Mouse (Mus musculus) kidney, adult 9 months (tissue): ENCODE results near the gene Omg.

Source experiments
- DNase-seq: peaks from one replicate; pipeline ENCODE4 v3.0.0; 2022

The Omg gene

DNA sequence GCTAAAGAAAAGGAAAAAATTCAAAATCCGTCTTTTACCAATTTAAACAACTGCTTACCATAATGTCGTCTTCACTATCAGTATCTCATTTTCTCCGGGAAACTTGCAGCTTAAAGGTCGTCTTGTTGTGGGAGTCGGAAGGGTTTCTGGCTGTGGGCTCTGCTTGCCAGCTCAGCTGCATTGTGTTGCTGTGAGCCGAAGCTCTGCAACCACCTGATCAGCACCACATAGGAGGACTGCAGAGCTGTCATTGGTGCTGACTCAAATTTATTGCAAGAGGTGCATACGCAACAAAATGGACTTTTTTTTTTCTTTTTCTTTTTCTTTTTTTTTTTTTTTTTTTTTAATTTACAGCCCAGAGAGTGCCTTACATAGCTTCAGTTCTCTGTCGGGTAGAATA is at the start of gene Omg:
Omg (minus strand) TSS at position 240 of the 400 bp plus-strand sequence.
- no peak for DNase-seq

DNA sequence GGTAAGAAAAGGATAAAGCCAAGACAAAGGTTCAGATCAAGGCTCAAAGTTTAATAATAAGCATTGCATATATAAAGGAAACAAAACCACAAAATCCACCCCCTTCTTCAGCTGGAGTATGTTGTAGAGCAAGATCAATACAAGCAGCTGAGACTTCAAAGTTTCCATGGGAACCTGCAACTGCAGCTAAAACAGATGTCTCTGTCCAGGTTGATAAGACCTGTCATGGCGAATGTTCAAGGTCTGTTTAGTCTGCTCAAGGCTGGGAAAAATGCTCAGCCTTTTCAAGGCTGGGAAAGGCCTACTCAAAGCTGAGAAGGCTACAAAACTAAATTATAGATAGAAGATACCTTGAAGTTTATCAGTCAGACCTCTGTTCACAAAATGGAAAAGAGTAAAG is 48.7 kb upstream of the Omg start:
- DNase-seq, result no peak

DNA sequence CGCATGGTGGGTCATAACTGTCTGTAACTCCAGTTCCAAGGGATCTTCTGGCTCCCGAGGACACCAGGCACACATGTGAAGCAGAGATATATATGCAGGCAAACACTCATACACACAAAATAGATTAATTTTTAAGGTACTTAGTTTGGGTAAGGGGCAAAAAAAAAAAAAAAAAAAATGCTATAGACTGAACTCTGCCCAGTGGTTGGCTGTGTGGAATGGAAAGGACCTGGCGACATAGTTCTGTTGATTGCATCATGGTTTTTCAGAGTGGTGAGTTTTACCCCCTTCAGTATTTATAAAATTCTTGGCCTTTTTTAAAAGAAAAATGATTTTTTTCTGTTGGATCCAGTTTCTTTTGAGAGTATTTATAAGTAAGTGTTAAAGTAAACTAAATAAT is 32.4 kb upstream of the Omg start:
- no peak for DNase-seq

DNA sequence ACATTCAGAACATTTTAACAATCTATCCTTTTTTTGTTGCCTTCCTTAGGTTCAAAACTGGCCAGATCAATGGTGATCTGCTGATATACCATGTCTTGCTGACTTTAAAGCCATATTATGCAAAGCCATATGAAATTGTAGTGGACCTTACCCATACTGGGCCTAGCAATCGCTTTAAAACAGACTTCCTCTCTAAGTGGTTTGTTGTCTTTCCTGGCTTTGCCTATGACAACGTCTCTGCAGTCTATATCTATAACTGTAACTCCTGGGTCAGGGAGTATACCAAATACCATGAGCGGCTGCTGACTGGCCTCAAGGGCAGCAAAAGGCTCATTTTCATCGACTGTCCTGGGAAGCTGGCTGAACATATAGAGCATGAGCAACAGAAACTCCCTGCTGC is 31.7 kb upstream of the Omg start:
- DNase-seq, result no peak

DNA sequence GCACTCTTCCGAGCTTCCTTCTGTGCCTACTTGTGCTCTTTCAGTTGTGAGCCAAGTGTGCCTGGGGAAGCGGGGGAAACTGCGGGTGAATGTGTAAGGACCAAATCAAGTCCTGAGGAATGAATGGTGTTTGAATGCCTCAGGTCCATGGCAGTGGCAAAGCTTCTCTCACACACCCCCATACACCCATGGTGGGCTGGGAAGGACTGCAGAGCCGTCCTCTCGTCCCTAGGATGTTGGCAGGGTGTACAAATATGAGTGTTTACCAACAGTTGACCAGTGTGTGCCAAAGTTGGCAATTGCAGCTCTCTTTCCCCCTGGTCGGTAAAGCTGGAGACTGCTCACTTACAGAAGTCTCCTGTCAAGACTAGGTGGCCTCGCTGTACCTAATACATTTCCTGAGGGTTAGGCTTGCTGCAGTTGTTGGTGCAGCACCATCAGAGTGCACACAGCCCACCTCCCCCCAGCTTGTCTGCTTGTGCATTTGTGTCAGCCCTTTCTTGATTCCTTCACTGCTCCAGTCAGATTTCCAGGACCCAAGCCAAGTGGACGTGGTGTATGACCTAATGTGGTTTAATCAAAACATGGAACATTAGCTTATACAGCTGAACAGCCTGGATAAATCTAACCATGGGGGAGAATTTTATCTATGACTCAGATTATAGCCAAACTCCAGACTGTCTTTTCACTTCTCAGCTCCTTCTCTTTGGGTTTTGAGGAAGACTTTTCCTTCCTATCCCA is 30.2 kb upstream of the Omg start:
- peak; percentile 20 for DNase-seq

DNA sequence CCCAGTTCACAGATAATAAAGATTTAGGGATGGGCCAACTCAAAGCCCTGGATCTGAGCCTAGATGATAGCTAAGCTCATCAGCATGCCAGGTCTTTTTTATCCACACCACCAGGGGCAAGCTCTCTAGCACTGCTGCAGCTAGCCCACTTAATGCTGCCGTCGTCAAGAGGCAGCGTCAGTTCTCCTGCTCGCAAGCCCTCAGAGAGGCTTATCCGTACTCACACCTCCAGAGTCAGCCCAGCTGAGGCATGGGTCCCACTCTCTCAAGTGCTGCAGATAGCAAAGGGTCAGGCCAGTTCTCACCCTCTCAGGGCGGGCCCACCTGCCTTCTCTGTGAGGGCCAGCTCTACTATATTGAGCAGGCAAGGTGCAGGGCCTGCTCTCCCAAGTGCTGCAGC is 29.4 kb upstream of the Omg start:
- no peak for DNase-seq

DNA sequence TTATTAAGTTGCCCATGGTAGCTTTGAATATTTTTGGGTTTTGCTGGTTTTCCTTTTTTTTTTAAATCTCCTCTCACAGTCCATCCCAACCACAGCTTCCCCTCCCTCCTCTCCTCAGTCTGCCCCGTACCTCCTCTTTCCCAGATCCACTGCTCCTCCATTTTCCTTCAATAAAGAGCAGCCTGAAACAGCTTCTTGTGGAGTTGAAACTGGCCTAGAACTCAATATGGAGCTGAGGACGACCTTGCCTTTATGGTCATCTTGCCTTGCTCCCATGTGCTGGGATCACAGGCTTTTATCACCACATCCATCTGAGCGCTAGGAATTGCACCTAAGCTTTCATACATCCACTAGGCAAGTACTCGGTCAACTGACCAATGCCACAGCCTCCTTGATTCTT is 27.6 kb upstream of the Omg start:
- DNase-seq, result no peak

DNA sequence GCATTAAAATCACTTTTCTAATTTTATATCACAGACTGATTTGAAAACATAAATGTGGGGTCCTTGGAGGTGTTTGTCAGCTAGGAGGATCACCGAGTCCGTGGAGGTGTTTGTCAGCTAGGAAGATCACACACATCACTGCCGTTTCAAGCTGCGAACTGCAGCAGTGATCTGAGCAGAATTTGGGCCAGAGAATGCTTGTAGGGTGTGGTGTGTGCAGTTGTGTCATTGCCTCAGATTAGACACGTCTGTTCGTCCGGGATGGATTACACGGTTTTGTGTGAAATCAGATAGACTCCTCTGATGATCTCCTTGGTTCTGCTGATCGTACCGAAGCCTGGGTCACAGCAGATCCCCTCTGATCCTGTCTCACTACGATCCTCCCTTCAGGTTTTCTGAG is 26.9 kb upstream of the Omg start:
- DNase-seq, result no peak

DNA sequence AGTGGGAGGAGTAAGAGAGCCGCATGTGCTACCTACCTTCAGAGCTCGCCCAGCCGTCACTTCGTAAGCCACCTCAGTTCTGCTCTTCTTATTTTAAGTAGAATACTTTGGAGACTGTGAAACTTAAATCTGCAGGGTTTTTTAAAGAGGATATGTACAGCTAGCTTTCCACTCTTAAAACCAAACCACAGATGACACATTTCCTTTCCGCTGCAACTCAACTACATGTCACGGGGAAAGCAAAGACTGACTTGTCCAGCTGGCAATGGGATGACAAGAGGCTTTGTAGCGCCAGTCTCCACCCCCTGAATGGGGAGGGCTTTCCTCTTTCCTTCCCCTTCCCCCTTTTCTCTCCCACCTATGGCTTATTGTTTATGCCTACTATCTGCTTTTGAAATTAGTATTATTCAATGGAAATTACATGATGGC is 26.5 kb upstream of the Omg start, which contains the start of the genes Evi2 and Evi2a:
Evi2 (minus strand) TSS at position 257 of the 429 bp plus-strand sequence.
Evi2a (minus strand) TSS at position 277 of the 429 bp plus-strand sequence.
- peak; percentile 15 for DNase-seq

DNA sequence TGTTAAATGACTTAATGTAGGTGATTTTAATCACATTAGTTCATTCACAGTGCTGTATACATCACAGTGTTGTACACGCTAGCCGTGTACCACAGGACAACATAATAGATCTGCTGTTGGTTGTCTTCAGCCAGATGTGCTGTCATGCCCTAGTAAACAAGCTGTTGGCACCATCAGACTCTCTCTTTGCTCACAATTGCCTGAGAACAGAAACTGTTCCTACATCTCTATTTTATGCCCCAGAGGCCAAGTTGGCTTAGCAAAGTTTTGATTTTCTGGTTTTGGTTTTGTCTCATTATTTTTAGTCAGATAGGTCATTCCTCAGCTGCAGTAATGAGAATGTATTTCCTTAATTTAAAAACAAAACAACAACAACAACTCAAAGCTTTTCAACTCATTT is 25.9 kb upstream of the Omg start:
- DNase-seq, result no peak

DNA sequence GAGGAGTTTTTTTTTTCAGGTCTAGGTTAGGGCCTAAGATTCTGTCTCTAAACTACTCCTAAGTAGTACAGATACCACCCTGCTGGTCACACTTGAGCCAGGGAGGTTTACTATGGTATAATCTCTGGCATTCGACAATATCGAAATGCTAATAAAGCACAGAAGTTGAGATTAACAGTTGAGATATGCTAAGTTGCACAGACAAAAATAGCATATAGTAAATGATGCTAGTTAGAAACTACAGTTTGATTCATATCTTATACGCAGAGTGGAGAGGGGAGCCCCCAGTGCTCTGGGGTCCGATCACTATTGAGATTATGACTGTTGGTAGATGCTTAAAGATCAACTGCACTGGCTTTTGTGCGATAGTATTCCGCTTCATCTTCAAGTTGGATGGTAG is 25.3 kb upstream of the Omg start:
- DNase-seq, result no peak

DNA sequence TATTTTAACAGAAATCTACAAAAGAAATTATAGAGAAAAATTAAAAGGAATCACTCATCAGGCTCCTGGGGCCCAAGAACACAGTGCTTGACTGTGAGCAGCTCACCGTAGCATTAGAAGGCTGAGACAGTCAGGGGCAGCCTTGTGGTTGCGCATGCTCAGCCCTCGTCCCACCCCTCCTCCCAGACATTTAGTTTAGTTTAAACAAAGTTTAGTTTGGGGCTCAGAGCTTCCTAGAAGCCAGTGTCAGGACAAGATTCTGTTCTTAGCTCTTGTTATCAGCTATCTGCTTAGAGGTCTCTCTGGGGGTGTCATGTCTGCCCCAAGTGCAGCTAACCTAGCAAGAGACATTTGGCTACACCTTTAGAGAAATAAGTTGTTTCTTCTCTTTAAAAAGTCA is 24.7 kb upstream of the Omg start:
- DNase-seq, result no peak

DNA sequence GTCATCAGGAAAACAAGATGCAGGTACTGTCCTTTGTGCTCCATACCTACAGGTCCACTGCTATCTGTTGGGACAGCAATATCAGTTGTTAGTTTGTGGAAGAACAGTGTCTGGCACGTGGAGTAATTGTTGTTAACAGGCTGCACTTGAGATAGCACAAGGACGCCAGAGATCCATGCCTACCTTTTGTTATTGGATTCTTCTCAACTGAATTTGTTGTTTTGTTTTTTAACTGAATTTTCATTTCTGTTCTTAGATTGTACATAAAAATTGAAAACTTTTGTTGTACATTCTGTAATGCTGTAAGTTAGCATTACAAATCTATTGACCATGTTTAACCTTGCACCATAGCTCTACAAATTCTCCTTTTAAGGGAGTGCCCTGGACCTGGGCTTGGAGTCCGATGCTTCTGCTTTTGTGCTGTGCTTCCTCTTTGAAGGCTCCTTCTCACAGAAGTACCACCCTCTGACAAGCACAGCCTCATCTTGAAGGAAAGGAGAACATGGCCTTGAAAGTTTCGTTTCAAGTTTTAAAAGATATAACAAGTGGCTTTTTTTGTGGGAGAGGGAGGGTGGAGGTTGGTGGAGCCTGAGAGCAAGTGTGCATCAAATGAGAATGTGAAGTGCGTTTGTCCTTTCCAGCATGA is 24.0 kb upstream of the Omg start:
- DNase-seq, result peak; percentile 12

DNA sequence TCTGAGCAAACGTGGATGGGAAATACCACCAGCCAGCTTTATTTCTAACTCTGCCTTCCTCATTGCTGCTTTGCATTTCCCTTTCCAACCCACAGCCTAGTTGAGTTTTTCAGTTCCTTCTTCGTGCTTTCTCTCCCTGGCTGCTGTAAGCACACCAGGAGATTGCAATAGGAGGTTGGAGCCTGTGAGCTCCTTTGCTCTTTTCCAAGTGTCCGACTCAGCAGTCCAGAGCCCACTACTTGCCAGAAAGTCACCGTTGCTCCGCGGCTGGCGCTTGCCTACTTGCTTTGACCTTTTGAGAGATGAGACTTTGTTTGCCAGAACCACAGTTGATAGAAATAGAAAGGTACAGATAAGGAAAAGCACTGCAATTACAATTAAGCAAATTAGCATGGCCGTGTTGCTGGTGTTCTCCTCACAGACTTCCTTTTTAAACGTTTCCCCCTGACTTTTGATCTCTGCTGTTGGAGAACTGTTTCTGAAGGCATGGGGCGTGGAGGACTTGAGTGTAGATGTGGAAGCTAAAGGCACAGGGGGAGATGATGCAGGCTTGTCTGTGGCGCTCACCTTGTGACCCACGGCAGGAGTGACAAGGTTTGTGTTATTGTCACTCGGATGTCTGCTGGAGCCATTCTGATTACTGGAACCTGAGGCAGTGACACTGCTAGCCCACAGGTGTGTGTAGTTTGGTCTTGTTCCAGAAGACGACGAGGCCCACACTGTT is 23.3 kb upstream of the Omg start:
- DNase-seq, result peak; percentile 52

DNA sequence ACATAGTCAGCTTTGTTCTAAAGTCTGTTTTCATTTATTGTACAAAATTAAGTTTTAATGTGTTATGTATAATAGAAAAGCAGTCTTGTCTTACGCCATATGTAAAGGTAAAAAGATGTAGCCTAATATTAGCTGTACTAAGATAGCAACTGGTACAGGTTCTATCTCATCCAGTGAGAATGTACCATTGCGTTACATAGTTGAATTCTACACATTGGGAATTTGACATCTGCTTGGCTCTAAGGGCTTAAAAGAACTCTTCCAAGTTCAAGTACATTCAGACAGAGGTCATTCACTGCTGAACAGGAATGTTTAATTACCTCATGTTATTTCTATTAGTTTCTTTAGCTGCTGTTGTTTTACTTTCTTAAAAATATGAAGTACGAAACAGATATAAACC is 22.7 kb upstream of the Omg start:
- DNase-seq, result no peak

DNA sequence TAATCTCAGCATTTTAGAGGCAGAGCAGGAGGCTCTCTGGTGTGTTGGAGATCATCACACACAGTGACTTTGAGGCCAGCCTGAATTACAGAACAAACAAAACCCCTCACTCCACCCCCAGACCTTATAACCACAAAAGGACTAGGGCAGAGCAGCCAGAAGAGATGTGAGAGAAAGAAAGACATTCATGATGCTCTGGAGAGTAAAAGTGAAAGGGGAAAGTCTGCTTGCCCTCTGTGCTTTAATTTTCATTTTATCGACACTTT is 20.4 kb upstream of the Omg start:
- DNase-seq, result no peak

DNA sequence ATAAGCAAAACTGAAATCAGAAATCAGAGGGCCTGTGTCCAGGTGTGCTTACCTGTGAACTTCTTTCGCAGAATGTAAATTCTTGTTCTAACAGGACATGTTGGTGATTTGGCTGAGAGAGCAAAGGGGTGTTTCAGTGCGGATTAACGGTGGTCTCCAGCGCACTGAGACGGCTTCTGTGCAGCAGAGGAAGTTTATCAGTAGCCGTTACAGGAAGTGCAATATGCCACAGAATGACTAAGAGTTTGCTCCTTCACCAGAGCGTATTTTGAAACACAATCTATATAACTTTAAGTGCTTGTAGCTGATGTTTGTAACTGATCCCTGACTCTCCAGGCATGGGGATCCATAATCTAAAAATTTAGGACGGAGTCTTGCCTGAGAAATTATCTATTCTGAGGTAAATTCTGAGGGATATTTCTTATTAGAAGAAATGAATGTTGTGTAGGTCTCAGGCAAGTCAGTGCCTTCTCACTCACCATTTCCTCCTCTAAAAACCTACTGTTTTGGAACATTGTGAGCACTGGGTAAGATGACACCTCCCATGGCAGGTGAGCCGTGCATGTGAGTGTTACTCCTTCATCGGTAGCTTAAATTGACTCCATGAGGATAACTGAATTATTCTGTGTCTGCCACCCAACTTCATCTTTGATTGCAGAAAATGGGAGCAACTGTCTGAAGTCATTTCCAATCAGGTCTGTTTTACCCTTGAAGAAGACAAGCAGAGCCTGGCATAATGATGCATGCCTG is 19.9 kb upstream of the Omg start, which contains the start of gene Evi2b:
Evi2b (minus strand) TSS at position 203 of the 750 bp plus-strand sequence.
- no peak for DNase-seq

DNA sequence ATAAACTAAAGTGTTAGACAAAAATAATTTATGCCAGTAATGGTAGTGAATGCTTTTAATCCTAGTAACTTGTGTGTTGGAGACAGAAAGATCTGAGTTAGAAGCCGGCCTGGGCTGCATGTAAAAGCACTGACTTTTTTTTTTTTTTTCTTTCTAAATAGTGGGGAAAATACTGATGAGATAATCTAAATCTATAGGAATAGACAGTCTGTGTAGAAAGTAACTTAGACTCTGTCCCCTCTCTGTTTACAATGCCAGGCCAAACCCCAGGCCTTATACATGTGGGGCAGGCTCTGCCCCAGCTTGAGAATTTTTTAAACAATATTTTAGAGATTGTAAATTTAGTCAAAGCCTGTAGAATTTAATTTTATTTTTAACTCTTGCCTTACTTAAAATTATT is 19.1 kb upstream of the Omg start:
- DNase-seq, result no peak

DNA sequence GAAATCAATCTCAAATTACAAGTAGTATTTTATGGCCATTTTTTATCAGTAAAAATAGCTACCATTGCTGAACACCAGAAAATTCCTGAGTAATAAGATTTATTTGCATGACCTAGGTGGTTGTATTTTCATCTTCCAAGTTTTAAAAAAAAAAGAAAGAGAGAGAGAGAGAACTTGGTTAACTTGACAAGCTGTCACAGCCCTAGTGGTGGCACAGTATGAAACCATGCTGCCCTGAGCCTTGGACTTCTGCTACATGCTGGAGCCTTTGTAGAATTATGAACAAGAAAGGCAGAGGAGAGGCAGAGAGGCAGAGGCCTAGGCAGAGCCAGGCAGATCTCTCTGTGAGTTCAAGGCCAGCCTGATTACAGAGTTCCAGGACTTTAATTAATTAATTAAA is 18.0 kb upstream of the Omg start:
- DNase-seq, result no peak

DNA sequence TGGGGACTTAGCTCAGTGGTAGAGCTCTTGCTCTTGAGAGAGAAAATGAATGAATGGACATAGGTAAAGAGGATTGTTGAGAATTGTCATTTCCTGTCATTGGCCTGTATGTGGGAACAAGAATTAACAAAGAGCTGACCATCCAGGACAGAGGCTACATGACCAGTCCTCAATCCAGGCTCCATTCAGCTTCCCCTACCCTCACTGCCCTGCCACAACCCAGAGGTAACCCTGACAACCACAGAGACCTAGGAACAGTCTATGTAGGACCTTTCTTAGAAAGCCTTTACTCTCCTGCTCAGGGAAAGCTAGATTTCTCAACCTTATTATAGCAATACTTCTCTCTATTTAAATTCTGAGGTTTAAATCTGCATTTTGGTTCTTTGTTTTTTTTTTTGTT is 16.9 kb upstream of the Omg start:
- no peak for DNase-seq

DNA sequence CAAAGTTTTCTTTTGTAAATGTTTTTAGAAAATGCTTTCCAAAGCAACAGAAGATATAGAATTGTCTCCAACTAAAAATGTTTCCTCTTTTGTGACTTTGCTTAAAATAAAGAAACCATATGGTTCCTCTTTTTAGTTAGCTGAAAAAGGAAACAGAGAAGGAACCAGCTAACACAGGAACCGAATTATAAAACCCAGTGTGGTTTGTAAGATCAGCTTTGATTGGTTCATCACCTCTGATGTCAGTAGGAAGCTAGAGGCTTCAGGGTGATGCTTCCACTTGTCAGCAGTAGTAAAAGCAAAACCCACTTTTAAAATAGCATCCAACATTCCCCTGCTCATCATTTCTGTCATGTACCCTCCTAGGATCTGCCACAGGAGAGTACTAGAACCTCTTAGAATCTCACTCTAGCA is 16.0 kb upstream of the Omg start:
- peak; percentile 31 for DNase-seq

DNA sequence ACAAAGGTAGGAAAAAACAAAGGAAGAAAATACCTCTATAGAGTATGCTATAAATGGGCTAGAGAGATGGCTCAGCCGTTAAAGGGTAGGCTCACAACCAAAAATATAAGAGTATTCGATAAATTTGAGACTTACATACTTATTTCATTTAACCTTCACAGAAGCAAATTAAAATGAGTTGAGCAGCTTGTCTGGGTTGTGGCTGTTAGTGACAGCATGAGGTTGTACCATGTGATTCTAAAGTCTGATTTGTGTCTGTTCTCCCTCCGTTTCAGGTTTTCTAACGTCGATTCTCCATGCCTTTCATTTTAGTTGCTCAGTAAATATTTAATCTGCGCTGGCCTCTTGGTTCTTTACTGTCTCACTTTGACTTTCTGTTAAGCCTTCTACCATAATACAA is 15.4 kb upstream of the Omg start:
- DNase-seq, result no peak

DNA sequence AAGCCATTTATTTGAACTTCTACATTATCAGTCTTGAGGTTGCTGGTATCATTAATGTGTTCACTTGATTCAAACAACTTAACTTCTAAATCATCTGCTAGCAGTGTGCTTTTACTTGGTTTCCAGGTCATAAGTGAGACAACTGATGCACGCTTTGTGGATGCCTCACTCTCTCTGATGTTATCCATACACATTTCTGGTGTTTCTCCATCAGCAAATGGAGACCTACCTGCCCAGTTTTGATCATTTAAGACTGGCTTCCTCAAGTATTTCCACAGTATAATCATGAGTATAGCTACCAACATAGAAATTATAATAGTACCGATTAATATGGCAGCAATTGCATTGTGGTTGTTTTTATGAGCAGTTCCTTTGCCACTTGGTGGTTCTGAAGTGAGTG is 11.9 kb upstream of the Omg start:
- no peak for DNase-seq

DNA sequence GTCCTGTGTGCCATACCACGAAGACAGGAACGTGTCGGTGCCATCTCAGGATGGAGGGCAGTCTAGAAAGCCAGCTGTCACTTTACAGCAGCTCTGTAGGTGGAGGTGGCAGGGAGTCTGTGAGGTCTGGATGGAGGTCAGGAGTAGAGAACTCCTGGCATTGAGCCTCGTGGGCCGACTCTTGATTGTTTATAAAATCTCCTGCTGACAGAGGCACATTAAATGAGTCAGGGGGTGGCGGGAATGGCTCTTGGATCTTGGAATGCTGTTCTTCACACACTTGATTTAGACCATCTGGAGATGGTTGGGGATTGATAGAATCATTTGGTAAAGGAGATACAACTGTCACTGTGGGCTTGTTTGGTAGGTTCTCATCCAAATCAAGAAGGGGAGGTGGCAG is 11.4 kb upstream of the Omg start:
- no peak for DNase-seq
